Mouse (Mus musculus): Measurements from ENCODE around the gene Wwp2. TPM values are rescaled to one million over a fixed set of nuclear protein-coding genes. Genes with fewer than 3 reads are reported as not detected.

Gene Wwp2
- total RNA-seq, 1 experiment: 49.2 TPM

- Histone ChIP-seq H3K9me3 (ENCODE audit: control insufficient read depth, insufficient read depth, low read depth, low read length) (no peaks in the 10 kb centered on the region), H3K36me3 (ENCODE audit: control insufficient read depth, insufficient read depth, low read length, poor library complexity, severe bottlenecking) (peaks cover 63% of the 10 kb centered on the region), H3K4me1 (ENCODE audit: control insufficient read depth in 2 of 2, insufficient read depth in 2 of 2, low read length in 2 of 2, poor library complexity in 1 of 2) (peaks cover 0 to 24% of the 10 kb centered on the region in 2 experiments; a peak in 2 of 4 replicates), H3K4me3 (ENCODE audit: insufficient read depth in 1 of 2, low read depth in 1 of 2, low read length in 2 of 2, poor library complexity in 1 of 2, severe bottlenecking in 1 of 2) (no peak overlapping the region), H3K27ac (ENCODE audit: insufficient read depth, low read depth, low read length, poor library complexity, severe bottlenecking) (no peak overlapping the region), H3K9ac (ENCODE audit: insufficient read depth, low read depth, low read length, poor library complexity, severe bottlenecking) (no peak overlapping the region)
- in situ Hi-C loops (cut with MboI; ENCODE audit: low sequenced_read_pairs in 2 of 2, unreplicated experiment in 2 of 2): no loop called here
- TF ChIP-seq HCFC1 (IDR thresholded peaks at IDR 0.05; ENCODE audit: borderline replicate concordance, insufficient read depth, low read length): no peak
- no peak for TF ChIP-seq MAFK (IDR thresholded peaks at IDR 0.05; ENCODE audit: insufficient read depth, low read depth, low read length)
- no peak for TF ChIP-seq ZNF384 (IDR thresholded peaks at IDR 0.05; ENCODE audit: low read depth, low read length)
- no peak for TF ChIP-seq CHD2 (IDR thresholded peaks at IDR 0.05; ENCODE audit: low read depth, low read length)
- no peak for DNase-seq (ENCODE audit: low read depth, low spot score)
These were observed 22.3 kb upstream of the Wwp2 start for GRCm38 (mm10) chr8:107413881-107414280.

GRCm38 (mm10) chr8:107417001-107417400 lies 19.2 kb upstream of the Wwp2 start:
- no peak for DNase-seq (ENCODE audit: low read depth, low spot score)
- Histone ChIP-seq H3K9ac (ENCODE audit: insufficient read depth, low read depth, low read length, poor library complexity, severe bottlenecking) (no peak overlapping the region), H3K4me3 (ENCODE audit: insufficient read depth in 1 of 2, low read depth in 1 of 2, low read length in 2 of 2, poor library complexity in 1 of 2, severe bottlenecking in 1 of 2) (no peak overlapping the region), H3K36me3 (ENCODE audit: control insufficient read depth, insufficient read depth, low read length, poor library complexity, severe bottlenecking) (peaks cover 79% of the 10 kb centered on the region), H3K9me3 (ENCODE audit: control insufficient read depth, insufficient read depth, low read depth, low read length) (no peaks in the 10 kb centered on the region), H3K4me1 (ENCODE audit: control insufficient read depth in 2 of 2, insufficient read depth in 2 of 2, low read length in 2 of 2, poor library complexity in 1 of 2) (peaks cover 0 to 24% of the 10 kb centered on the region in 2 experiments; a peak in 2 of 4 replicates), H3K27ac (ENCODE audit: insufficient read depth, low read depth, low read length, poor library complexity, severe bottlenecking) (no peak overlapping the region)
- in situ Hi-C loops (cut with MboI; ENCODE audit: low sequenced_read_pairs in 2 of 2, unreplicated experiment in 2 of 2): no loop called here
- TF ChIP-seq ZC3H11A (IDR thresholded peaks at IDR 0.05; ENCODE audit: borderline replicate concordance, low read depth, low read length): no peak
- TF ChIP-seq ZNF384 (IDR thresholded peaks at IDR 0.05; ENCODE audit: low read depth, low read length): no peak
- no peak for TF ChIP-seq HCFC1 (IDR thresholded peaks at IDR 0.05; ENCODE audit: borderline replicate concordance, insufficient read depth, low read length)
- no peak for TF ChIP-seq MAFK (IDR thresholded peaks at IDR 0.05; ENCODE audit: insufficient read depth, low read depth, low read length)
- no peak for TF ChIP-seq CHD2 (IDR thresholded peaks at IDR 0.05; ENCODE audit: low read depth, low read length)

GRCm38 (mm10) chr8:107424176-107424575 lies 12.0 kb upstream of the Wwp2 start:
- in situ Hi-C loops (cut with MboI; ENCODE audit: low sequenced_read_pairs in 2 of 2, unreplicated experiment in 2 of 2): no loop called here
- TF ChIP-seq HCFC1 (IDR thresholded peaks at IDR 0.05; ENCODE audit: borderline replicate concordance, insufficient read depth, low read length) (no peak), ZC3H11A (IDR thresholded peaks at IDR 0.05; ENCODE audit: borderline replicate concordance, low read depth, low read length) (no peak), ZNF384 (IDR thresholded peaks at IDR 0.05; ENCODE audit: low read depth, low read length) (no peak), MAFK (IDR thresholded peaks at IDR 0.05; ENCODE audit: insufficient read depth, low read depth, low read length) (no peak), CHD2 (IDR thresholded peaks at IDR 0.05; ENCODE audit: low read depth, low read length) (no peak)

GRCm38 (mm10) chr8:107424597-107425229 lies 11.5 kb upstream of the Wwp2 start, which contains the start of gene Nob1:
Nob1 (minus strand) TSS chr8:107425051.
- no peak for TF ChIP-seq MAFK (IDR thresholded peaks at IDR 0.05; ENCODE audit: insufficient read depth, low read depth, low read length)
- no peak for TF ChIP-seq ZNF384 (IDR thresholded peaks at IDR 0.05; ENCODE audit: low read depth, low read length)
- TF ChIP-seq CHD2 (IDR thresholded peaks at IDR 0.05; ENCODE audit: low read depth, low read length): no peak
- peak; percentile 64; the same call in 1 of the 2 replicates for TF ChIP-seq HCFC1 (IDR thresholded peaks at IDR 0.05; ENCODE audit: borderline replicate concordance, insufficient read depth, low read length)
- TF ChIP-seq ZC3H11A (IDR thresholded peaks at IDR 0.05; ENCODE audit: borderline replicate concordance, low read depth, low read length): peak; percentile 26; the same call in 1 of the 2 replicates
- peak within 1 kb of the TSS; percentile 98 for H3K9ac ChIP-seq (ENCODE audit: insufficient read depth, low read depth, low read length, poor library complexity, severe bottlenecking)
- H3K36me3 ChIP-seq (ENCODE audit: control insufficient read depth, insufficient read depth, low read length, poor library complexity, severe bottlenecking): peaks cover 29% of the 10 kb centered on the region
- in situ Hi-C loops (cut with MboI; ENCODE audit: low sequenced_read_pairs in 2 of 2, unreplicated experiment in 2 of 2): no loop called here
- DNase-seq (ENCODE audit: low read depth, low spot score): peak; percentile 95
- peaks cover 2 to 7% of the 10 kb centered on the region in 2 experiments; a peak in 3 of 4 replicates for H3K4me1 ChIP-seq (ENCODE audit: control insufficient read depth in 2 of 2, insufficient read depth in 2 of 2, low read length in 2 of 2, poor library complexity in 1 of 2)
- H3K4me3 ChIP-seq (ENCODE audit: insufficient read depth in 1 of 2, low read depth in 1 of 2, low read length in 2 of 2, poor library complexity in 1 of 2, severe bottlenecking in 1 of 2): peak within 1 kb of the TSS; percentile 83 to 89
- no peak within 1 kb of the TSS; the same call in 1 of the 2 replicates for H3K27ac ChIP-seq (ENCODE audit: insufficient read depth, low read depth, low read length, poor library complexity, severe bottlenecking)
- no peaks in the 10 kb centered on the region for H3K9me3 ChIP-seq (ENCODE audit: control insufficient read depth, insufficient read depth, low read depth, low read length)

More at GRCm38 (mm10) chr8:107424176-107424575, 12.0 kb upstream of the Wwp2 start:
- peak overlapping the region; percentile 83 to 89 for H3K4me3 ChIP-seq (ENCODE audit: insufficient read depth in 1 of 2, low read depth in 1 of 2, low read length in 2 of 2, poor library complexity in 1 of 2, severe bottlenecking in 1 of 2)
- peaks cover 2 to 7% of the 10 kb centered on the region in 2 experiments; a peak in 3 of 4 replicates for H3K4me1 ChIP-seq (ENCODE audit: control insufficient read depth in 2 of 2, insufficient read depth in 2 of 2, low read length in 2 of 2, poor library complexity in 1 of 2)
- H3K36me3 ChIP-seq (ENCODE audit: control insufficient read depth, insufficient read depth, low read length, poor library complexity, severe bottlenecking): peaks cover 33% of the 10 kb centered on the region
- no peaks in the 10 kb centered on the region for H3K9me3 ChIP-seq (ENCODE audit: control insufficient read depth, insufficient read depth, low read depth, low read length)
- no peak for DNase-seq (ENCODE audit: low read depth, low spot score)
- H3K27ac ChIP-seq (ENCODE audit: insufficient read depth, low read depth, low read length, poor library complexity, severe bottlenecking): no peak overlapping the region; the same call in 1 of the 2 replicates
- peak overlapping the region; percentile 98 for H3K9ac ChIP-seq (ENCODE audit: insufficient read depth, low read depth, low read length, poor library complexity, severe bottlenecking)

All from ES-E14 (cell line).